Mouse (Mus musculus) urinary bladder, postnatal 10 days (tissue): ENCODE measurements around the gene Ppm1l.

ENCODE experiments used
- DNase-seq: peaks from one replicate; pipeline ENCODE4 v3.0.0; 2022; ENCODE audit warnings: low spot score

The Ppm1l gene

GRCm38 (mm10) chr3:69340486-69340885, 23.8 kb downstream of the Ppm1l start:
- no peak for DNase-seq

DNA sequence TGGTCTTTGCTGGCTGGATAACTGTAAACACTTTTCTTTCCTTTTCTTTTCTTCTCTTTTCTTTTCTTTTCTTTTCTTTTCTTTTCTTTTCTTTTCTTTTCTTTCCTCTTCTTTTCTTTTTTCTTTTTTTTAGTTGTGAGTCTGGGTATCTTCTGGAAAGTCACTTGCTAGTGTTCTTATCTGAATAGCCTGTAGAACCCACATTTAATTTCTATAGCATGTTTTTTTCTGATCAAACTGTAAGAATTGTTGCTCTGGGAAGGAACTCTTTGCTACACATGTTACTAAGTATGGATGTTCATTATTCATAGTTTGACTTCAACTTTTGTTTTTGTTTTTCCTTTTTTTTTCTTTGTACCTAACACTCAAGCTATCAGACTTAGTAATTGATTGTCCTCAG, 24.3 kb downstream of the Ppm1l start:
- no peak for DNase-seq

- no peak for DNase-seq
Measured at GRCm38 (mm10) chr3:69341514-69341913, 24.9 kb downstream of the Ppm1l start.

DNA sequence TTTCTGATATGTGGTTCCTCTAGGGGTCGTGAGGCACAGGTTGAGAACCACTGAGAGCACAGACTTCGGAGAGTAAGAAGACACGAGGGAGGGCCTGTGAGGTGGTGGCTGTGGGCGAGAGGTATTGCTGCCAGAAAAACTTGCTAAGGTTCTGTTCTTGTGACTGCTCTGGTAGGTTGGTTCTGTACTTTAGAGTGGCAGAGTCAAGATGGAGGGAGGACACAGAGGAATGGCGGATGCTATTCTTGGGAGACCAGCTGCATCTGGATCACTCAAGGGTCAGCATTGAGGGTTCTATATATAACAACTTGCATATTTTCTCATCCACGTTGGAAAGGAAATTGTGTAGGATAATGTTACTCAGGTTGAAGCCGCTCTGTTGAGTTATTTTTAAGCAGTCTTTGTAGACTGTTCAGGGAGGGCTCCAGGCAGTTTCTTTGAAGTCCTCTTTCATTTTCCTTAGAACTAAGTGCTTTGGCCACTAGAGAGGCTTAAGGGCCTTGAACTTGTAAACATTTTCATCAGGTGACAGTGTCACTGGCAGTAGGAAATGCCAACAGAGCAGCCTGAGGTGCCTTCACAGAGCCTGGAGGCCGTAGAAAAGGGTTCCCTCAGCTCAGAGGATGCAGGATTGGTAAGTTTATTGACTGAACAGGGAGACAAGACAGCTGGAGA, 25.7 kb downstream of the Ppm1l start:
- DNase-seq = no peak

- no peak for DNase-seq
Measured at GRCm38 (mm10) chr3:69343124-69343523, 26.5 kb downstream of the Ppm1l start.

DNA sequence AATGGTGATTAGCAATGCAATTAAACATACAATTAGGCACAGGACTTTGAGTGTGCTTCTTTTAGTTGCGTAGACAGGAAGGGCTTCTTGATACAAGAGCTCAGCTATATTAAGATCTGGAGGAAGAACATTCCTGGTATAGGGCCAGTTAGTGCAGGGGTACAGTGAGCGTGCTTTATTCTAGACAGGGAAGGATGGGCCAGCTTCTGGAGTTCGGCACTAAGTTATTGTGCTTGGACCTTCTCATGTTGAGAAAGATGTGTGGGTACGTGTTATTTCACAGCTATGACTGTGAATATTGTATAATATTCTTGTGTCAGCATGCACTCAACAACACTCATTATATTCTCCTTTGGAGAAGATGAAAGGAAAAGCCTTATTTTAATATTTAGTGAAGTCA, 29.9 kb downstream of the Ppm1l start:
- no peak for DNase-seq

DNA sequence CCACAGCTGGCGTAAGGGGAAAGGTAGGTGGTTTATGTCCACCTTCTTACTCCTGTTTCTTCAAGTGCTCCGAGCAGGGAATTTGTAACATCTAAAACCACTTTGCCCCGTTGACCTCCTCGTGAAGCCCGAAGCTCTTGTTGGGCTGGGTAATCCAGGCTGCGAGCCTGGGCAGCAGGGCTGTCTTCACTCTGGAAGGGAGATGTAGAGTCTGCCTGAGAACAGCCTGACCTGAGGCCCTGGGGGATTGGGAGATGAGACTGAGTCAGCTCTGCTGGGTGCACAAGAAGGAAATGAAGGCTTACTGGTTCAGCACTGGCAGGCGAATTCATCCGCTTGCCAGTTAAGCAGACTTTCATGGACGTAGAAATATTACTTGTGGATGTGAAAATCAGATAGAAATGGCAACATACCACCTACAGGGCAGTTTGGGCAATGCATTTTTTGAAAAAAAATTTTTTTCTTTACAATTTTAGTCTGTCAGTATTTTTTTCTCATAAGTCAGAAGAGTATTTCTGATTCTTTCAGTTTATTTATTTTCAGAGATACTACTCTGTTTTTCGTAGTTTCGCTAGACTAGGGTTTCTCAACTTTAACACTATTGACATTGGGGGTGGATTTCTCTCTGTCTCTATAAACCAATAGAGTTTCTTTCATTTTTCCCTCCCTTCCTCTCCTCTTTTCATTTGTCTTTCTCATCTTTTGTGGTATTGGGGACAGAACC, 31.7 kb downstream of the Ppm1l start:
- DNase-seq = no peak

- DNase-seq = no peak
Measured at GRCm38 (mm10) chr3:69348921-69349237, 32.2 kb downstream of the Ppm1l start.

DNA sequence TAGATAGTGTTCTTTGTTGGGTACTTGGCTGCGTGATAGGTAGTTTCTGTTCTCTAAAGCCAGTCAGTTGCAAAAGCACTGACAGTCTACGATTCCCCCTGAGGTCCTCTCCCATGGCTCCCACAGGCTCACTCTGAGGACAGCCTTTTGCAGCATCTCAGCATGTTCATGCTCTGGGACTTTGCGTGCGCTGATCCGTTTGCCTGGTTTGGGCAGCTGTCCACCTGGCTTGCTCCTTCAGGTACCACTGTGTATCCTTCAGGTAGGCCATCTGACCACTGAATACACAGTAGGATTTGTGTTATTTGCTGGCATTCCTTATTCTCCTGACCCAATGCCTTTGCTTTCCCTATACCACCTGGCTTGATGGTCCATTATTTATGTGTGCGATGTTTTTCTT, 33.3 kb downstream of the Ppm1l start:
- DNase-seq = no peak

DNA sequence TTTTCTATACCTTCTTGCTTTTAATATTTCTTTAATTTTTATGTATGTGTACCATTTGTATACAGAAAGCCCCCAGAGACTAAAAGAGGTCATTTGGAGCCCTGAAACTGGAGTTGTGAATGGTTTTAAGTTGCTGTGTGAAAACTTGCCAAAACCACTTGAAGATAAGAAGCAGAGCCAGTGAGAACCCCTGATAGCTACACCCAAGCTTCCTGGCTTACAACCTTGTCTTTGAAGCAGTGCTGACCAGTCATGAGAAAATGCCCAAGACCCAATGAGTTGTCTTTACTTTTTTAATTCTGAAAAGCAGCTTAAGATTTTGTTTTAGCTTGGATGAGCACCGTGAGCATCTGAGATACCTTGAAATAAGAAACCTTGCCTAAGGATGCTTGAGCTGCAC, 35.5 kb downstream of the Ppm1l start:
- no peak for DNase-seq

DNA sequence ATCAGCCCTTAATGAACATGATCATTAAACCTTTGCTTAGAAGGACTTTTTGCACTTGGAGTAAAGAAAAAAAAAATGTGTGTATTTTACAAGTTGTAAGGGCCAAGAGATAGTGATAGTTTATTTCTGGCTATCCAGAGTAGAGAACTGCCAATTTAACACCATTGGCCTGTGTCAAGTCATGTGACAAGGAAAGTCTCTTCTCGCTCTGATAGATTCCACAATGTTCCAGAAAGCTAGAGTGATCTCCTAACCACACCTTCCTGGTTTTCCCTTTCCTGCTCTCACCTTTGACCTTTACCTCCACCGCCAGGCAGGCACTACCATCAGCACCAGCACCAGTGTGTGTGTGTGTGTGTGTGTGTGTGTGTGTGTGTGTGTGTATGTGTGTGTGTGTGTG, 38.0 kb downstream of the Ppm1l start:
- no peak for DNase-seq

DNA sequence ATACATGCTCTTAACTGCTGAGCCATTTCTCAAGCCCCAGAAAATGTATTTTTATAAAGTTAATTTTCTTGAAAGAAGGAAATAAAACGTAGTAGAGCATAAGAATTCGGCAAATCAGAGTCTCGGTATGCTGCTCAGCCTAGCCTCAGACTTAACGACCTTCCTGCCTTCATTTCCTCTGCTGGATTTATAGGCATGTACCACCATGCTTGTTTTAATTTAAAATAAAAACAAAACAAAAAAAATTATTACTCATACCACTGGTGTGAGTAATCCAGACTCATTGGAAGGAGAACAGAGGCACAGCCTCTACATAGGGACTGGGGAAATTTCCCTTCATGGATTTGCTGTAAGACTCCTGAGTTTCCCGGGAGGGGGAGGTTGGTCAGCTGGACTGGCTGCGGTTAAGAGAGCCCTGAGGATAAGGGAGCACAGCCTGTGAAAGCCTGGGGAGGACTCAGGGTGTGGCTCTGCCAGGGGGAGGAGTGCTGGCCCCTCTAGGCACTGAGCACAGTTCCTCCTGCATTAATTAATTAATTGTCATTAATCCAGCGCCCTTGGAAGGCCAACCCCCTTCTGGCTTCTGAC, 39.5 kb downstream of the Ppm1l start:
- no peak for DNase-seq

GRCm38 (mm10) chr3:69356781-69357180, 40.1 kb downstream of the Ppm1l start:
- no peak for DNase-seq

DNA sequence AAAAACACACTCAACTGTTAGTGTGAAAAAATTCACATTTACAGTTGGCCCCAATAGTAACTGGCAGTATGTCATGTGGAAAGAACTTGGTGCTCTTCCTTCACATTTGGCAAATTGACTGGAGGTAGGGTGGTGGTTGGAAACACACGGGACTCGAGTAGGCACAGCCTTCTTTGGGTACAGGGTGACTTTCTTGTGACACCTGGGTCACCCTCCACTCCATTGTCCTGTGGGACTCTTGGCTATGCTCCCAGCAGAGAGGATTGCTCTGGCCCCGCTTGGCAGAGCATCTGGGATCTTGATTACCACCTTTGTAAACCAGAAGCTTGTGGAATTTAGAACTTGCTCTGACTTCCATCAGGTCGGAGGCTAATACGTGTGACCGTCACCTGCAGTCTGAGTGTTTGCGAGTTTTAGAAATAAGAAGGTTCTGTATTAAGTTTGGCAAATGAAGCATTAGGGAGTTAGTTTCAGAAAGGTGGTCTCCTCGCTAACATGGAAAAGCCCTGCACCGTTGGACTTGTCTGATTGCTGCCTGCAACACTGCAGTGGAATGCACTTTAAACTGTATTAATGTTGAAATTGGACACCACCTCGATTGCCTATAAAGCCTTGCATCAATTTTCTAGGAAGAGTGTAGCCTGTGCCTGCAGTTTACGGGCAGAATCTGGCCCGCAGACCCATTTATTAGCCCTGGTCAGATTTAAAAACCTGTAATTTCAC, 41.4 kb downstream of the Ppm1l start:
- DNase-seq = no peak

DNA sequence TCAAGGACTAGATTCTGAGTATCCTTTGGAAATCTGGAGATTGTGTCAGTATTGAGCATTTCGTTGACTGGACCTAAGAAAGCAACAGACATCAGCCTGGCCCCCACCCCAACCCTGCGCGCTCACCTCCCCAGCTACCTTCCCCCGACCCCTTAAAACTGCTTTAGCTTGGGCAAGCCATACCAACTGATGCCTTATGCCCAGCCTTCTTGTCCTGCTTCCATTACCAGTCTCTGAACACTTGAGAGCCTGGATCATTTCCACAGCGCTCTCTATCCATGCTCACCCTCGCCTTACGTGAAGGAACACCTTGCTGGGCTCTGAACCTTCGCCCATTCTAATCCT, 41.9 kb downstream of the Ppm1l start:
- no peak for DNase-seq

- DNase-seq = no peak
Measured at GRCm38 (mm10) chr3:69360263-69360895, 43.7 kb downstream of the Ppm1l start.

GRCm38 (mm10) chr3:69361487-69362349, 45.1 kb downstream of the Ppm1l start:
- no peak for DNase-seq

DNA sequence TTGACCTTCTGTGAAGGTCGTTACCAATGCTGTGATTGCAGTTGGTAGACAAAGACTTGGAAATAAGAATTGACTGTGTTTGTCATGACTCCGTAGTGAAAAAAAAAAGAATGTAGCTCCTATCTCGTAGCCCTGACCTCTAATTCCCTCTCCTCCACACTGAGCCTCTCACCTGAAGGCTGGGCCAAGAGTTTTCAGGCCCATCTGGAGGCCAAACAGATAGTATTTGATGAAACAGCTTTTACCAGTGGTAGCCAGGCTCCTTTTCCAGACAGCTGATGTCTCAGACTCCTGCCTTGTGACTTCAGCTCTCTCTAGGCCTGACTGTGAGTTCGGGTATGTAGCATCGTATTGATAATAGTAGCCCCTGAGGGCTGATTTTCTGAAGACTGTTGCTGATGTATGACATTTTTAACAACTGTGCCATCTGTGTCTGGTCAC, 45.7 kb downstream of the Ppm1l start:
- no peak for DNase-seq

DNA sequence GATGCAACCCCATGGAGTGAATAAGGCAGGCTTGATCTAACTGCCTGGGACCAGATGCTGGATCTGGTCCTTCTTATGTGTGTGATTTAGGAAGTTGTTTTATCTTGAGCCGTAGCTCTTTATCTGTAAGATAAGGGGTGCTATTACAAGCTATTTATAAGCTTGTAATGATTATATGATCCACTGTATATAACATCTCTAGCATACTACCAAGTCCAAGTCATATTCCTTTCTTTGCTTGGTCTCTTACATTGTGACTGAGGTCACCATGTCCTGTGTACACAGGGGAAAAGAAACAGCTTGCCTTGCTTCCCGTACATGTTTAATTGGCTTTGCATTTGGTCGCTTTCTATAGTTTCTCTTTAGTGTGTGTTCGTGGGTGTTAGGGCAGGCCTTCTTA, 46.2 kb downstream of the Ppm1l start:
- DNase-seq = no peak

- DNase-seq = no peak
Measured at GRCm38 (mm10) chr3:69364151-69364550, 47.5 kb downstream of the Ppm1l start.

DNA sequence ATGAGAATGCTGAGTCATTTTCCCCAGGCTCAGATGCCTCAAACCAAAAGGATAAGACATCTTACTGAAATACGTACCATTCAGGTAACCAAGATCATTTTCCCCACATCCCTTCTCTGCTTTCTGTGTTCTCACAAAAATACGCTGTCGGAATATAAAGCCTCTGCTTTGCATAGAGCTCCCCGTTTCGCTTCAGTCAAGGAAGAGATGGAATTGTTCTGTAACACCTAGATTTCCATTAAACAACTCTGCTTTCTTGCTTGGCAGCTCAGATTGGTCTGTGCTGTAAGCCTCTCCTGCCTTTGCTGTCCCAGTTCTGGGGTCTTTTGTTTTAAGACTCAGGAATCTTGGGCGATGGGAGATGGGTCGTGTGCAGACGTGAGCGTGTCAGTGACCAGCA, 51.3 kb downstream of the Ppm1l start:
- no peak for DNase-seq

GRCm38 (mm10) chr3:69372731-69373130, 56.1 kb downstream of the Ppm1l start:
- DNase-seq = no peak
